In genomic region chr8:35160230-35160629, GRCm38 (mm10) we compare ENCODE assay signal across 16 mouse cellular contexts.
DNase-seq lines count a peak whose midpoint lies in the region; ATAC-seq lines count a peak whose summit lies in the region.
"Had no signal": no experiment of that assay in that cellular context is flagged by ENCODE, and none has a peak within 500 bp of the region (broad histone marks: within the 10 kb centered on the region; RNA-seq: fewer than 3 reads in every experiment).

No protein-coding gene starts in this region.

- no peaks in the 10 kb centered on the region for H3K4me1 ChIP-seq in intestine, embryonic 14.5 days (replicated peaks; ENCODE audit: control insufficient read depth, insufficient read depth, low read length)
- no peaks in the 10 kb centered on the region for H3K4me1 ChIP-seq in hindbrain, embryonic 11.5 days (replicated peaks; ENCODE audit: control insufficient read depth, insufficient read depth, low read length)
- H3K4me1 ChIP-seq: limb, embryonic 12.5 days had no signal

- ATAC-seq in intestine, embryonic 14.5 days (replicated peaks; ENCODE audit: low FRiP score, low TSS enrichment, low read depth) = peak; percentile 60; the same call in 1 of the 2 replicates
- no peak for ATAC-seq in inflammation-experienced regulatory T-cells, adult 6 months
- no peak for ATAC-seq in hindbrain, embryonic 11.5 days (ENCODE audit: low FRiP score)

- DNase-seq in layer of hippocampus, adult 11-12 months (ENCODE audit: low spot score) = peak; percentile 52
- DNase-seq in layer of hippocampus, adult 9-10 months (ENCODE audit: low spot score) = no peak
- DNase-seq in 3T3-L1 (ENCODE audit: low read depth, low spot score) = peak; percentile 3
- no peak for DNase-seq in intestine, embryonic 14.5 days (ENCODE audit: low spot score)
- DNase-seq in layer of hippocampus, postnatal 14 days (ENCODE audit: low spot score in 2 of 2) = peak; percentile 45 to 76
- DNase-seq in hindbrain, embryonic 11.5 days (ENCODE audit: low spot score) = no peak
- DNase-seq in kidney, adult 9 months = no peak
- DNase-seq: cerebellum, adult 11-12 months; gastrocnemius, adult 2 months; heart, postnatal 36 days; kidney, postnatal 25 days; thymus, postnatal 36 days had no signal

- no peak overlapping the region for H3K27ac ChIP-seq in intestine, embryonic 14.5 days (ENCODE audit: low read depth)
- no peak overlapping the region for H3K27ac ChIP-seq in hindbrain, embryonic 11.5 days (ENCODE audit: low read depth, low read length)
- H3K27ac ChIP-seq: gastrocnemius, adult 2 months; limb, embryonic 12.5 days; midbrain, embryonic 10.5 days had no signal

- no peaks in the 10 kb centered on the region for H3K36me3 ChIP-seq in intestine, embryonic 14.5 days (ENCODE audit: control insufficient read depth, insufficient read depth, low read length)
- no peaks in the 10 kb centered on the region for H3K36me3 ChIP-seq in hindbrain, embryonic 11.5 days (ENCODE audit: control insufficient read depth, insufficient read depth, low read length)
- H3K36me3 ChIP-seq: limb, embryonic 12.5 days; midbrain, embryonic 10.5 days had no signal

- no peak overlapping the region for H3K9ac ChIP-seq in intestine, embryonic 14.5 days (ENCODE audit: low read length)
- no peak overlapping the region for H3K9ac ChIP-seq in hindbrain, embryonic 11.5 days (ENCODE audit: low read depth, low read length)
- H3K9ac ChIP-seq: limb, embryonic 12.5 days had no signal

- no peak overlapping the region for H3K4me2 ChIP-seq in intestine, embryonic 14.5 days (ENCODE audit: low read length)
- H3K4me2 ChIP-seq in hindbrain, embryonic 11.5 days (replicated peaks; ENCODE audit: low read depth, low read length) = no peak overlapping the region
- H3K4me2 ChIP-seq: heart, embryonic 11.5 days; limb, embryonic 12.5 days had no signal

- H3K4me3 ChIP-seq in intestine, embryonic 14.5 days (ENCODE audit: low read depth, low read length) = no peak overlapping the region
- no peak overlapping the region for H3K4me3 ChIP-seq in hindbrain, embryonic 11.5 days (ENCODE audit: low read depth, low read length)
- H3K4me3 ChIP-seq: gastrocnemius, adult 2 months; limb, embryonic 12.5 days; midbrain, embryonic 10.5 days had no signal

- no peaks in the 10 kb centered on the region for H3K9me3 ChIP-seq in intestine, embryonic 14.5 days (ENCODE audit: control insufficient read depth, low read length)
- H3K9me3 ChIP-seq in hindbrain, embryonic 11.5 days (ENCODE audit: control insufficient read depth, low read length) = no peaks in the 10 kb centered on the region
- H3K9me3 ChIP-seq: limb, embryonic 12.5 days; midbrain, embryonic 10.5 days had no signal

- H3K27me3 ChIP-seq in intestine, embryonic 14.5 days (replicated peaks; ENCODE audit: control insufficient read depth, insufficient read depth, low read length) = no peaks in the 10 kb centered on the region
- H3K27me3 ChIP-seq in hindbrain, embryonic 11.5 days (ENCODE audit: control insufficient read depth, insufficient read depth, low read length) = no peaks in the 10 kb centered on the region
- H3K27me3 ChIP-seq: limb, embryonic 12.5 days had no signal

- 80% methylated on average over 12 of the region's 12 CpGs for WGBS in intestine, embryonic 14.5 days
- 85% methylated on average over 12 of the region's 12 CpGs for WGBS in hindbrain, embryonic 11.5 days

Comparison
In these comparisons a context has a peak if more than half of its experiments do, and no peak if none do; other contexts are left out.
1. DNase-seq: peak in layer of hippocampus, adult 11-12 months (single experiment), 3T3-L1 (single experiment) and layer of hippocampus, postnatal 14 days (2 of 2); none in layer of hippocampus, adult 9-10 months (single experiment), intestine, embryonic 14.5 days (single experiment), hindbrain, embryonic 11.5 days (single experiment) and kidney, adult 9 months (single experiment).